Comparison of ENCODE assay signal across 8 mouse cellular contexts in genomic region chr11:23124198-23124951, GRCm38 (mm10).
DNase-seq lines count a peak whose midpoint lies in the region; ATAC-seq and TF ChIP-seq lines count a peak whose summit lies in the region.

No protein-coding gene starts in this region.

- no peaks in the 10 kb centered on the region for H3K9me3 ChIP-seq in neural tube, embryonic 14.5 days (ENCODE audit: control insufficient read depth, low read length)

- DNase-seq in embryo, embryonic 11.5 days (ENCODE audit: low read depth, low spot score), result peak; percentile 61
- DNase-seq in heart, adult 8-10 months (ENCODE audit: low spot score), result peak; percentile 6
- peak; percentile 51 for DNase-seq in kidney, adult 2 months
- peak; percentile 32 for DNase-seq in lung, adult 2 months
- DNase-seq in urinary bladder, postnatal 36 days (ENCODE audit: low spot score in 2 of 2), result peak; percentile 6 to 11

- H3K4me1 ChIP-seq in kidney, adult 2 months (ENCODE audit: control insufficient read depth, insufficient read depth, low read length), result no peaks in the 10 kb centered on the region
- H3K4me1 ChIP-seq in lung, adult 2 months (ENCODE audit: control insufficient read depth, insufficient read depth, low read length), result 0 out of 2 replicates have a peak, but pooled peaks cover 2% of the 10 kb centered on the region
- no peaks in the 10 kb centered on the region for H3K4me1 ChIP-seq in neural tube, embryonic 14.5 days (ENCODE audit: control insufficient read depth, insufficient read depth, low read length)

- no peaks in the 10 kb centered on the region for H3K27me3 ChIP-seq in kidney, adult 2 months (replicated peaks; ENCODE audit: control insufficient read depth, insufficient read depth, low read length)
- no peaks in the 10 kb centered on the region for H3K27me3 ChIP-seq in neural tube, embryonic 14.5 days (ENCODE audit: control insufficient read depth, insufficient read depth, low read length)

- ATAC-seq in CD4-positive, CD25-positive, alpha-beta regulatory T cell, adult 4 months, result peak; percentile 77
- peak; percentile 46 for ATAC-seq in activated CD4-positive, CD25-positive, alpha-beta regulatory T cell, adult 4 months
- ATAC-seq in neural tube, embryonic 14.5 days (ENCODE audit: low read depth), result peak; percentile 98

- no peak for TF ChIP-seq CTCF in kidney, adult 2 months (conservative IDR thresholded peaks at IDR 0.05; ENCODE audit: insufficient read depth, insufficient read length, low read depth, low read length)
- no peak for TF ChIP-seq CTCF in lung, adult 2 months (IDR thresholded peaks at IDR 0.05; ENCODE audit: insufficient read depth, low read length)

- WGBS in kidney, adult 2 months, result 2% methylated on average over 25 of the region's 25 CpGs
- 4% methylated on average over 24 of the region's 25 CpGs for WGBS in lung, adult 2 months
- WGBS in neural tube, embryonic 14.5 days, result 4% methylated on average over 25 of the region's 25 CpGs

- peak overlapping the region; percentile 41; the same call in 1 of the 2 replicates for H3K9ac ChIP-seq in neural tube, embryonic 14.5 days (replicated peaks; ENCODE audit: low read depth, low read length)

- TF ChIP-seq POLR2A in kidney, adult 2 months (IDR thresholded peaks at IDR 0.05; ENCODE audit: low read depth, low read length), result no peak
- no peak for TF ChIP-seq POLR2A in lung, adult 2 months (IDR thresholded peaks at IDR 0.05; ENCODE audit: borderline replicate concordance, extremely low read depth, low read depth, low read length)

- H3K4me2 ChIP-seq in neural tube, embryonic 14.5 days (ENCODE audit: low read depth, low read length), result peak overlapping the region; percentile 64

- peak overlapping the region; percentile 52 for H3K4me3 ChIP-seq in kidney, adult 2 months (ENCODE audit: insufficient read depth, low read depth, low read length)
- H3K4me3 ChIP-seq in lung, adult 2 months (replicated peaks; ENCODE audit: extremely low read depth, low read depth, low read length), result peak overlapping the region; percentile 51
- H3K4me3 ChIP-seq in neural tube, embryonic 14.5 days (ENCODE audit: low read depth, low read length), result peak overlapping the region; percentile 33

- no peak overlapping the region for H3K27ac ChIP-seq in kidney, adult 2 months (ENCODE audit: insufficient read depth, low read depth, low read length)
- H3K27ac ChIP-seq in neural tube, embryonic 14.5 days (ENCODE audit: low read depth, low read length), result no peak overlapping the region

- no peaks in the 10 kb centered on the region for H3K36me3 ChIP-seq in kidney, adult 2 months (ENCODE audit: control insufficient read depth, insufficient read depth, low read length)
- no peaks in the 10 kb centered on the region for H3K36me3 ChIP-seq in neural tube, embryonic 14.5 days (ENCODE audit: control insufficient read depth, insufficient read depth, low read length)

Comparison
In these comparisons a context has a peak if more than half of its experiments do, and no peak if none do; other contexts are left out.
1. ATAC-seq: peak in every context shown above with its lines; median percentile 98 in neural tube, embryonic 14.5 days; 77 in CD4-positive, CD25-positive, alpha-beta regulatory T cell, adult 4 months; 46 in activated CD4-positive, CD25-positive, alpha-beta regulatory T cell, adult 4 months.
2. DNase-seq: peak in every context shown above with its lines; median percentile 61 in embryo, embryonic 11.5 days; 51 in kidney, adult 2 months; 32 in lung, adult 2 months; 8 in urinary bladder, postnatal 36 days; 6 in heart, adult 8-10 months.